Mouse (Mus musculus) liver, postnatal 0 days (tissue): ENCODE measurements at regions not wholly inside any gene's neighbourhood (a gene's known extent, or its start where the extent isn't known, plus 50 kb on each side); places are given as distances from the start of the nearest gene placed in this dataset.

Experiments
- ATAC-seq: fragments of 200-750 bp; cut with Nextera tagmentation; 2 replicates; pipeline ENCODE4 v1.8.0; 2017; ENCODE audit warnings: mild to moderate bottlenecking, moderate library complexity
- DNase-seq: peaks from one replicate; pipeline ENCODE4 v3.0.0-alpha.2; 2016
- H3K27ac ChIP-seq: fragments of 300-500 bp; sonication (generic); 2 replicates; pipeline ENCODE4 v1.5.1; 2014; ENCODE audit warnings: antibody characterized with exemption, moderate library complexity, mild to moderate bottlenecking, low read depth
- H3K27me3 ChIP-seq: fragments of 300-500 bp; sonication (generic); 2 replicates; pipeline ENCODE4 v1.6.1; 2014; ENCODE audit warnings: low read length, control low read depth, mixed read lengths; ENCODE audit not compliant: insufficient read depth
- H3K36me3 ChIP-seq: fragments of 300-500 bp; sonication (generic); replicated peaks from 2 replicates; pipeline ENCODE4 v1.6.1; 2014; ENCODE audit warnings: mild to moderate bottlenecking, control low read depth, low read length, moderate library complexity, mixed read lengths; ENCODE audit not compliant: insufficient read depth
- H3K4me1 ChIP-seq: fragments of 300-500 bp; sonication (generic); 2 replicates; pipeline ENCODE4 v1.6.1; 2014; ENCODE audit warnings: antibody characterized with exemption, mild to moderate bottlenecking, control low read depth; ENCODE audit not compliant: insufficient read depth
- H3K4me2 ChIP-seq: fragments of 300-500 bp; sonication (generic); 2 replicates; pipeline ENCODE4 v1.6.1; 2014; ENCODE audit warnings: low read depth, mild to moderate bottlenecking, low read length, moderate library complexity, mixed read lengths
- H3K4me3 ChIP-seq: fragments of 300-500 bp; sonication (generic); 2 replicates; pipeline ENCODE4 v1.5.1; 2014; ENCODE audit warnings: low read depth, low read length
- H3K9ac ChIP-seq: fragments of 300-500 bp; sonication (generic); replicated peaks from 2 replicates; pipeline ENCODE4 v1.6.1; 2014; ENCODE audit warnings: mild to moderate bottlenecking, moderate library complexity
- H3K9me3 ChIP-seq: fragments of 300-500 bp; sonication (generic); 2 replicates; pipeline ENCODE4 v1.6.1; 2016; ENCODE audit warnings: mild to moderate bottlenecking, control low read depth, low read length, mixed read lengths
- CTCF ChIP-seq: sonication (generic); IDR thresholded peaks from 2 replicates; pipeline ENCODE4 v1.5.1; 2016; ENCODE audit warnings: antibody characterized with exemption, low read depth
- EP300 ChIP-seq: IDR thresholded peaks from 2 replicates; pipeline ENCODE4 v1.6.1; 2016; ENCODE audit warnings: antibody characterized with exemption, low read depth, mild to moderate bottlenecking
- WGBS: fragments of 180-500 bp; shearing (Covaris S2); extraction: QIAGEN DNeasy Blood & Tissue Kit; methylation state at CpG from one replicate; pipeline ENCODE4 v1.1.7; 2014; ENCODE audit not compliant: insufficient replicate concordance; 5-methylcytosine and 5-hydroxymethylcytosine counted together

GRCm38 (mm10) chr2:178784822-178785589, 354.7 kb downstream of the Cdh26 start:
- H3K9me3 ChIP-seq, result no peaks in the 10 kb centered on the region
- no peak overlapping the region for H3K9ac ChIP-seq
- H3K4me1 ChIP-seq, result no peaks in the 10 kb centered on the region
- H3K4me3 ChIP-seq, result no peak overlapping the region
- no peak for TF ChIP-seq CTCF
- no peak for TF ChIP-seq EP300
- H3K36me3 ChIP-seq, result no peaks in the 10 kb centered on the region
- H3K27ac ChIP-seq, result no peak overlapping the region
- WGBS, result 78% methylated on average over 25 of the region's 25 CpGs
- ATAC-seq (no peak), DNase-seq (no peak)
- no peaks in the 10 kb centered on the region for H3K27me3 ChIP-seq
- H3K4me2 ChIP-seq, result no peak overlapping the region

DNA sequence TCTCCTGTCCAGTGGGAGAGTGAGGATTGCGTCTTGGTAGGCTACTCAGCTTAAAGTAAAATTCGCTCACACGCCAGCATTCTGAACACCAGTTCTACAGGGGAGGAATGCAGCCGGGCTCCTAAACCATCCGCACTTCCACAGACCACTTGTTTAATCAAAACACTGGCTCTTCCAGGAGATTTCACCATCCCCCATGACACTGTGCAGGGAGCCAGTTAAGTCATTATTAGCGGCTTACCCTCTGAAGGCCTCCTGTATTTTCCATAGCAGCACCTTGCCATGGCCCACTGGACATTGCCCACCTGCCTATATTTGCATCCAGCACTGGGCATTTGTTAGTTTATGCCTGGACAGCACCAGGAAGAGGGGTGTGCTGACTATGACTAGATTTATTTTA, 355.5 kb downstream of the Cdh26 start:
- WGBS, result 54% methylated on average over 6 of the region's 6 CpGs
- no peaks in the 10 kb centered on the region for H3K36me3 ChIP-seq
- no peak overlapping the region for H3K4me2 ChIP-seq
- TF ChIP-seq CTCF (no peak), EP300 (no peak)
- DNase-seq (no peak), ATAC-seq (no peak)
- H3K4me1 ChIP-seq, result no peaks in the 10 kb centered on the region
- no peak overlapping the region for H3K4me3 ChIP-seq
- H3K27ac ChIP-seq, result no peak overlapping the region
- H3K27me3 ChIP-seq, result no peaks in the 10 kb centered on the region
- no peak overlapping the region for H3K9ac ChIP-seq
- H3K9me3 ChIP-seq, result no peaks in the 10 kb centered on the region

DNA sequence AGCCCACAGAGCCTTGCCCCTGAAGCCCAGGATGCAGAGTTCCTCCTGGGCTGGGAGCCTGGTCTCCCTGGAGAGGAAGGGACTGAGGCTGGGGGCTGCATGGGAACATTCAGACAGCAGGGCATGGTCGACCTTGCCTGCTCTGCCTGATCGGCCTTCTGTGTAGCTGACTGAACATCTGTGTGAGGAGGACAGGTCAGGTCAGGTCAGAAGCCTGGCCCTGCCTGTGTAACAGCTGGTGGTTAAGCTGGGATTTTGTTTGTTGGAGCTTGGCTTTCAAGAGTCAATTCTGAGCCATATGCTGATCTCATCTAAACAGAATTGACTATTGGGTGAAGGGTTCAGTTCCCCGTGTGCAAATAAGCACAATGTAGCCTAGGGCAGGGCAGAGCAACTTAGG, 365.5 kb downstream of the Cdh26 start:
- Histone ChIP-seq H3K4me3 (no peak overlapping the region), H3K36me3 (no peaks in the 10 kb centered on the region), H3K4me1 (no peaks in the 10 kb centered on the region), H3K9me3 (no peaks in the 10 kb centered on the region), H3K4me2 (no peak overlapping the region), H3K9ac (no peak overlapping the region), H3K27me3 (no peaks in the 10 kb centered on the region), H3K27ac (no peak overlapping the region)
- ATAC-seq, result no peak
- TF ChIP-seq CTCF, result no peak
- no peak for TF ChIP-seq EP300
- WGBS, result 51% methylated on average over 3 of the region's 3 CpGs
- DNase-seq, result no peak

DNA sequence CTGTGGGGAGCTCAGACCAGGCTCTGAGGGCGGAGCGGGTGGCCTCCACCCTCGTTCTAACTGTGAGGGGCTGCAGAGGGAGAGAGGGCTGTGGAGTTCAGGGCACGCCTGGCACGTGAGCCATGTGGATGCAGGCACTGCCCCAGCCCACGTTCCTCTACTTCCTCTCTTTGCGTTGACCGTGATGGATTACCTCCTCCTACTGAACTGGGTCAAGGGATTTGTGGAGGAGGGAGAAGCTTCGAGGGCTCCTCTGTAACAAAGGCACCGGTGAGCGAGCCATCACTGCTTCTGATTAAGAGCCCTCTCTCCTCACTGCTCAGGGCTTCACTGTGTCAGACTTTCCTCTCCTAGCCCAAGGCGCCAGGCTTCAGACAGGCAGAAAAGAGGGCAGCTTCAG, 371.1 kb downstream of the Cdh26 start:
- ATAC-seq, result no peak
- 41% methylated on average over 12 of the region's 12 CpGs for WGBS
- Histone ChIP-seq H3K4me3 (no peak overlapping the region), H3K4me2 (no peak overlapping the region), H3K27ac (no peak overlapping the region), H3K36me3 (no peaks in the 10 kb centered on the region), H3K4me1 (no peaks in the 10 kb centered on the region), H3K9me3 (no peaks in the 10 kb centered on the region), H3K27me3 (no peaks in the 10 kb centered on the region), H3K9ac (no peak overlapping the region)
- DNase-seq, result no peak
- no peak for TF ChIP-seq CTCF
- no peak for TF ChIP-seq EP300

DNA sequence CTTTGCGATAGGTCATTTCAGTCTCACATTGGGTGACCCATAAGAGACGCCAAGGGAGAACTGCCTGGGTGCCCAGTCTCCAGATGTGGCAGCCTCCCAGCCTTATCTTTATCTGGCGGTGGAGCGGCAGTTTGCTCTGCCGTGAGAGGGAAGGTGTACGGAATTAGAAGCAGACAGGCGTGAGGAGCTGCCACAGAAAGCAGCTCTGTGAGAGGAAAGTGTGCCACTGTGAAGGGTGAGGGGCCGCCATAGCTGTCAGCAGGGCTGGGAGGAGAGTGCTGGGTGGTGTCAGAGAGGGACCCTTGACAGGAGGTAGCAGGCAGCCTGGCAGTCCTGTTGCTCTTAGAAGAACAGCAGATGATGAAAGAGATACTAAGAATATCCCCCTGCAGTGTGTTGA, 375.0 kb downstream of the Cdh26 start:
- no peak overlapping the region for H3K27ac ChIP-seq
- no peaks in the 10 kb centered on the region for H3K27me3 ChIP-seq
- no peak overlapping the region for H3K4me3 ChIP-seq
- no peaks in the 10 kb centered on the region for H3K9me3 ChIP-seq
- no peaks in the 10 kb centered on the region for H3K4me1 ChIP-seq
- no peak overlapping the region for H3K4me2 ChIP-seq
- DNase-seq (no peak), ATAC-seq (no peak)
- H3K36me3 ChIP-seq, result no peaks in the 10 kb centered on the region
- no peak for TF ChIP-seq CTCF
- TF ChIP-seq EP300, result no peak
- 48% methylated on average over 8 of the region's 8 CpGs for WGBS
- no peak overlapping the region for H3K9ac ChIP-seq

- Histone ChIP-seq H3K4me2 (no peak overlapping the region), H3K36me3 (no peaks in the 10 kb centered on the region), H3K27me3 (no peaks in the 10 kb centered on the region), H3K27ac (no peak overlapping the region), H3K4me3 (no peak overlapping the region), H3K9ac (no peak overlapping the region), H3K9me3 (no peaks in the 10 kb centered on the region), H3K4me1 (no peaks in the 10 kb centered on the region)
- DNase-seq, result no peak
- no peak for ATAC-seq
- TF ChIP-seq CTCF, result no peak
- no peak for TF ChIP-seq EP300
- 74% methylated on average over 6 of the region's 6 CpGs for WGBS
Observed at GRCm38 (mm10) chr2:178821552-178821951, 391.2 kb downstream of the Cdh26 start.
